Mouse (Mus musculus) lung, adult 18-20 months (tissue): ENCODE results near the gene Tsen34.
A peak's percentile ranks its signal among the peaks of the same experiment; 100 is the strongest.
"Not testable (repeated sequence)": the region's sequence is repeated elsewhere in the genome, so short reads cannot be mapped to it uniquely, and the experiment has no call there.

Experiments used
- DNase-seq, 2 experiments: peaks; one replicate each; pipeline ENCODE4 v3.0.0; 2022; ENCODE audit warnings: mixed read lengths in 2 of 2

Gene Tsen34

DNA sequence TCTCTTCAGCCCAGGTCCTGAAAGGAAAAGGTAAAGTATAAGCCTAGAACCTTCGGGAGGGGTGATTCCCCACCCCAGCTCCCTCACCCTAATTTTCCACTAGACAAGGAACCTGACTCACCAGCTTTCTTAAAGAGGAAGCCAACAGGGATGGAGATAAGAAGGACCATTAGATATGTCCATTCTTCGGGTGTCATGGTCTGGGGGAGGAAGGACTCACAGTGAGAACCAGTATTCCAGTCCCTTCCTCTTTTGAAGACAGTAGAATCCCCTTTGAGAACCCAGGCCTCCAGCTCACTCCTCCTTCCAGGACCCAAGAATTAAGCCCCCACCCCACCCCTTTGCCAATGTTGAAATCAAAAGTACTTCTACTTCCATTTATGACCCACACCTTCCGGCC, 744 bp upstream of the Tsen34 start:
- no peak for DNase-seq

DNA sequence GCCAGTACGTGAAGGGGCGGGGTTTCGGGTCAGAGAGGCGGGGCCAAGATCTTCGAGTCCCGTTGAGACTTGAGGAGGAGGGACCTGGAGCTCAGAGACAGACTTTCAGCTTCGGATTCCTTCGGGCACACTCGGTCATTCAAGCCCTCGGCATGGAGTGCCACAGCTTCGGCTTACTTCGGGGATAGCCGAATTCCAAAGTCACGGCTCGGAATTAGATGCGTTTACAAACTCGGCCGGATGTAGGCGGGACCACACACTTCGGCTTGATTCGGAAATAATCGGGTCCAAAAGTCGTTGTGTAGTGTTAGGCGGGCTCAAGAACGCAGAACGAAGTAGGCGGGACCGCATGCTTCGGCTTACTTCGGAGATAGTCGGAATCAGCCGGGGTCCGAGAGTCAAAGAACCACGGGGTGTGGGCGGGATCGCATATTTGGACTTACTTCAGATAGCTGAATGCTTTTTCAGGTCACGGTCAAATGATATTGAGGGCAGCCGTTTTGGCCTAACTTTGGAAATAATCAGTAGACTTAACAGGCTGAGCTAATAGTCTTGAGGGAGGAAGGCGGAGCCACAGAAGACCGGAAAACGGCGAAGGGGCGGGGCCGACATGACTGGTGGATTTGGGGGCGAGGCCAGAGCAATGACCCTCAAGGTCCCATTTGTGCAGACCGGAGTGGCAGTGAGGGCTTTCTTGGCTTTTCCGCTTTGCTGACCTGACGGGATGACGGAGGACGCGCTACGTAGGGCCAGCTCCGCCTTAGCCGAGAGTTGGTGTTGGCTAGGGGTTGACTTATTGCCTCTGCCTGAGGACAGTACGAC, 535 bp downstream of the Tsen34 start, which contains the start of gene Mboat7:
Gene Mboat7, minus strand, starts transcription at position 537 of the 822 bp plus-strand sequence.
- DNase-seq, result peak; percentile 98

DNA sequence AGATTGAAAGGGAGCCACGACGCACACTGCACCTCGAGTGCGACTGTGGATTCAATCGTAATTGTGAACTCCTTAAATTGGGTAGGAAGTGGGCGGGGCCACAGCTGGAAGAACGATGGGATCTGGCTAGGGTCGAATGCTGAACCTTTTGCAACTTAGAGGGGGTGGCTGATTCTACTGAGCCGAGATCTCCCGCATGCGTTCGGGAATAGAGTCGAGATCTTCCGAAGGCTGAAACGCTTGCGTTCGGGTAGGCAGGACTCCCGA, 1.1 kb downstream of the Tsen34 start:
- DNase-seq, result no peak

DNA sequence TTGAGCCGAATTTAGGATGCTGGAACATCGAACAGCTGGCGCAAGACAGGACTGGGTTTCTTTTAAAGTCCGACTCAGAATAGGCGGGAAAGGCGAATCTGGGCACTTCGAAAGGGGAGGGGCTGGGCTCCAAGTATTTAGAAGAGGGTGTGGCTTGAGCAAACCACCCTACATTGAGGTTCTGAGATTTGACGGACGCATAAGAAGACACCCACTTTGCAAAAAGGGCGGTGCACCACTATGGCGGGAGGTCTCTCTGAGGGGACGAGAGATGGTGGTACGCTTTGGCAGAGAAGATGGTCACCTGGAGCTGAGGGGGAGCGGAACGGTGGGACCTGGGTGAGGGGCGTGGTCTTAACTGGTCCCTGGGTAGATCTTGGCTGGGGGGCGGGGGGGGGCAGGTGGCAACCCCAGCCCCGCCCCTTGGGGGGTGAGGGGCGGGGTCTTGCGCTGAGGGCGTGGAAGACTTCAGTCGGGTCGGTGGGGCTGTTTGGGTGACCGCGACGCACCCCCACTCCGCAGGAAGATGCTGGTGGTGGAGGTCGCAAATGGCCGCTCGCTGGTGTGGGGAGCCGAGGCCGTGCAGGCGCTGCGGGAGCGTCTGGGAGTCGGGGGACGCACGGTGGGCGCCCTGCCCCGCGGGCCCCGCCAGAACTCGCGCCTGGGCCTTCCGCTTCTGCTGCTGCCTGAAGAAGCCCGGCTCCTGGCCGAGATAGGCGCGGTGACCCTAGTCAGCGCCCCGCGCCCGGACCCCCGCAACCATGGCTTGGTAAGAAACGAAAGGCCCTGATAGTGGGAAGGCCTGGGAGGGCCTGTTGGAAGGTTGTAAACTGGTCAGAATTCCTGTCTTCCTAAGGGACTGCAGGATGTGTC, 1.6 kb downstream of the Tsen34 start:
- peak; percentile 83 to 84 for DNase-seq

DNA sequence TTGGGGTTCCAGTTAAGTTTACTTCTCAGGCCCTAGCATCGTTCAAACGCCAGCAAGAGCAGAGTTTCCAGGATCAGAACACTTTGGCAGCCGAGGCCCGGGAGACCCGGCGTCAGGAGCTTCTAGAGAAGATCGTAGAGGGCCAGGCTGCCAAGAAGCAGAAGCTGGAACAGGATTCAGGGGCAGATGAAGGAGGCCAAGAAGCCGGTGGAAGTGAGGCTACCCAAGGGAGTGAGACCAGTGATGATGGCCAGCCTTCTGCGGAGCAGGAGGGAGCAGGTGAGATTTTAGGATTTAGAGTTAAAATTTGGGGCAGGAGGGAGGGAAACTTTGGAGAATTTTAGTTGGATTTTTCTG, 2.3 kb downstream of the Tsen34 start:
- DNase-seq, result not testable (repeated sequence)

DNA sequence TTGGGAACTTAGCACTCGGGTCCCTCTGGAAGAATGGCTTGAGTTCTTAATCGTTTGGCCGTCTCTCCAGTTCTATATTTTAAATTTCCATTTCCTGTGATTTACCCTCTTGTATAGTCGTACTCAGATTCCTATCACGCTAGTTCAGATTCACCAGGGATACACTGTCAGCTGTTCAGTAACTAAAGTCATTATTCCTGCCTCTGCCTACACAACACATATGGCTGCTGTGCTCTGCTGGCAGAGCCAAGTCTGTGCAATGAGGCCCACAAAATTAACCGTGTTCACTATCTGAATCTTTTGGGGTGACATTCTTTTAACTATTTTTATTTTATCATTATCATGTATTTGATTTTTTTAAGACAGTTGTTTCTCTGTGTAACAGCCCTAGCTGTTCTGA, 5.8 kb downstream of the Tsen34 start:
- DNase-seq, result no peak

DNA sequence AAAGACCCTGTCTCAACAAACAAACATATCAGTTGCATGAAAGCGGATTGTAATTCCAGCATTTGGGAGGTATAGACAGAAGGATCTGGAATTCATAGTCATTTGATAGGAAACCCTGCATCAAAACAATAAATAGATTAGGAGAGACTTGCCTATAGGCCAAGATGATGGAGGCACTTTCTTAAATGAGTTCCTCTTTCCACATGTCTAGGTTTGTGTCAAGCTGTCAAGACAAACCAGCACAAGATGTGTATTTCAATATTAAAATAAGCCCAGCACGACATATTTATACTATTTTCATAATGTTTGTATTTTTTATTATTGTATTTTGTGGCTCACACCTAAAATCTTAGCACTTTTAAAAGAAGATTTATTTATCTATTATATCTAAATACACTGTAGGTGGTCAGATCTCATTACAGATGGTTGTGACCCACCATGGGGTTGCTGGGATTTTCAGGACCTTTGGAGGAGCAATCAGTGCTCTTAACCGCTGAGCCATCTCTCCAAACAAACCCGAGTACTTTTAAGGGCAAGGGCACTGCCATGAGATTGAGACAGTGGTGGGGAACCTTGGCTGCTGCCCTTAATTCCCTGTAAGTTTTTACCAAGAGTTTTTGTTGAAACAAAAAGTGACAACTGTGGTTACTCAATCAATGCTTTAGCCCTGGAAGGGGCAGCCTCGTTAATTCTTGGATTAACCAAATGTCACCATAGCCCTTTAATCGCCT, 10.7 kb downstream of the Tsen34 start:
- no peak for DNase-seq

DNA sequence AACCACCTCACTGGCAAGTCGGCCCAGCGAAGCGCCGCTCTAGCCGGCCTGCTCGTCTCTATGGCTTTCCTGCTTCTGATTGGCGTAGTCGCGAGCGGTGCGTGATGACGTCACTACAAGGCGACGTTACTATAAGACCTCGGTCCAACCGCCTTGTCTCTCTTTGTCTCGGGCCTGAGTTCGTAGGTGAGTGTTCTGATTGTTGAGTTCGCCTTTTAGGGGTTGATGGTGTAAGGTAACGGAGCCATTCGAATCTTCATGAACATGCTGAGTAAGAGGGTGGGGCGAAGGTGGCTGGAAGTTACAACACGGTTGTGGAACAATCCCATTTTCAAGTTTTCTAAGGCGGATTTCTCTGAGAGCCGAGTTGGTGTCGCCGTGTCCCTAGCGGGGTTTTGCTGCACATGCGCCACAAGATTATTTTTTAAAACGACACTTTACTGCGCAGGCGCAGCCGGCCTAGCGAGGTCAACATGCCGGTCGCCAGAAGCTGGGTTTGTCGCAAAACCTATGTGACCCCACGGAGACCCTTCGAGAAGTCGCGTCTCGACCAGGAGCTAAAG, 11.3 kb downstream of the Tsen34 start, which contains the start of gene Rps9:
Gene Rps9, plus strand, starts transcription at position 115 of the 563 bp plus-strand sequence.
- peak; percentile 96 to 97 for DNase-seq

DNA sequence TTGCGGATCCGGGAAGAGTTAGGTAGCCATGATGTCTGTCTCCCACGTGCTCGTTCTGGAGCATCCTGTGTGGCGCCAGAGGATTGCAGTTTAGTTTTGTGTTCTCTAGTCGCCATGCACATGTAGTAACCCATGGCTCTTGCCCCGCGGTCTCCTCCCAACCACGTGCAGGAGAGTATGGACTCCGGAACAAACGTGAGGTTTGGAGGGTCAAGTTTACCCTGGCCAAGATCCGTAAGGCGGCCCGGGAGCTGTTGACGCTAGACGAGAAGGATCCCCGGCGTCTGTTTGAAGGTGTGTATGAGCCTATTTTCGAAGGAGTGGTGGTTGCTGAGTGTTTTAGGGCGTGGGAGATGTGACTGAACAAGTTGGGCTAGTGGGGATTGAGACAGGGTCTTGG, 11.8 kb downstream of the Tsen34 start:
- DNase-seq, result no peak

DNA sequence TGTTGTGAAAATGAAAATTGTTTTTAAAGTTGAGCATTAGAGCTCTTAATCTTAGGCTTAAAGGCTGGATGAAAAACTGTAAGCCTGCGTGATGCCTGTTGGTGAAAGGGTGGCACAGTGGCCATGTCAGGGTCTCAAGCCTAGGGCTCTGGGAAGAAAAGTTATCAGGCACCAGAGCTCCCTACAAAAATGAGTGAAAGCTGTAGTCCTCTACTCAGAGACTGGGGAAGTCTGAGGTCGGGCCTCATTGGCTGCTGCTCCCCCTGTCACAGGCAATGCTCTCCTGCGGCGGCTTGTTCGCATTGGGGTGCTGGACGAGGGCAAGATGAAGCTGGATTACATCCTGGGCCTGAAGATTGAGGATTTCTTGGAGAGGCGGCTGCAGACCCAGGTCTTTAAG, 12.8 kb downstream of the Tsen34 start:
- DNase-seq, result not testable (repeated sequence)

DNA sequence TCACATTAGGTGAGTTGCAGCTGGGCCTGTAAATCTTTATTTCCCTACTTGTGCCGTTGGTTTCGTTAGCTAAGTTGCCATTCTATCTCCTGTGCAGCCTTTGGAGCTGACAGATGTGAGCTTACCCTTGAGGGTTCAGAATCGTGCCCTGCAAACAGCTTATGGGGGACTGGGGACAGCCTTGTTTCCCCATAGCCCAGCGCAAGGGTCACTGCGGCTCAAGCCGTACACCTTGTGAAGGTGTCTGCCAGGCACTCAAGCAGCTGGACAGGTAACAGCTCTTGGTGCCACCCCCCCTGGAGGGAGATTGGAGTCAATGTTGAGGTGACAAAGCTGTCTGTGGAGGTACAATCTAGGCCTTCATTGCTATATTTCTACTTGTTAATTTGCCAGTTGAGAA, 13.2 kb downstream of the Tsen34 start:
- DNase-seq, result no peak

DNA sequence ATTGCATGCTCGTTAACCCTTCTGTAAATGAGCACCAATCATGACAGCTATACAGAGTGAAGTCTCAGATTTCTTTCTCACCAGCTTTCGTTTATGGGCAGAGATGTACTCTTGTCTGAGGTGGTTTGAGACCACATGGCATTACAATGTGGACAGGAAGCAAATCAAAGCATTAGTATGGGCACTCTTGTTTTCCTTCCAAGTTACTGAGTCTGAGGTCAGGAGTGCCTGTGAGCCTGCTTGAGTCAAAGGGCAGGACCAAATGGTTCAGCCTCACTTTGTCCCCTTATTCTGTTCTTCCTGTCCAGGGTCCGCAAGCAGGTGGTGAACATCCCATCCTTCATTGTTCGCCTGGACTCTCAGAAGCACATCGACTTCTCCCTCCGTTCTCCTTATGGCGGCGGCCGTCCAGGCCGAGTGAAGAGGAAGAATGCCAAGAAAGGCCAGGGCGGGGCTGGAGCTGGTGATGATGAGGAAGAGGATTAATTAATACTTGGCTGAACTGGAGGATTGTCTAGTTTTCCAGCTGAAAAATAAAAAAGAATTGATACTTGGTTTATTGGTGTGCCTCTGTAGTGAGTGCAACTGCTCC, 13.8 kb downstream of the Tsen34 start:
- no peak for DNase-seq

DNA sequence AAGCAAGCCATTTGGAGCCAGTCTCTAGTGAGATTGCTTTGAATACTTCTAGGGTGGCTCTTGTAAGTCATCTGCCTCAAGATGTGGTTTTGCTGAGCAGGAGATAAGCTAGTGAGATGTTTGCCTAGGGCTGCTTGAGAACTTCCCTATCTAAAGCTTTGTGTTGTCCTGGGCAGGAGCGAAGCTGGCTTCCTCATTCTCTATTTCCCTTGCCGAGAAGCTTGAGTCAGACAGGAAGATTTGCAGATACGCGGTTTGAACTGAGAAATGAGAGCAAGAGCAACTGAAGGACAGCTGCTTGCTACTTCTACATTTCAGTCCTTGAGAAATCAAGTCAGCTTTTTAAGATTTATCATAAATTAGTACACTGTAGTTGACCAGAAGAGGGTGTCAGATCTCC, 14.4 kb downstream of the Tsen34 start:
- DNase-seq, result peak; percentile 33 to 40

DNA sequence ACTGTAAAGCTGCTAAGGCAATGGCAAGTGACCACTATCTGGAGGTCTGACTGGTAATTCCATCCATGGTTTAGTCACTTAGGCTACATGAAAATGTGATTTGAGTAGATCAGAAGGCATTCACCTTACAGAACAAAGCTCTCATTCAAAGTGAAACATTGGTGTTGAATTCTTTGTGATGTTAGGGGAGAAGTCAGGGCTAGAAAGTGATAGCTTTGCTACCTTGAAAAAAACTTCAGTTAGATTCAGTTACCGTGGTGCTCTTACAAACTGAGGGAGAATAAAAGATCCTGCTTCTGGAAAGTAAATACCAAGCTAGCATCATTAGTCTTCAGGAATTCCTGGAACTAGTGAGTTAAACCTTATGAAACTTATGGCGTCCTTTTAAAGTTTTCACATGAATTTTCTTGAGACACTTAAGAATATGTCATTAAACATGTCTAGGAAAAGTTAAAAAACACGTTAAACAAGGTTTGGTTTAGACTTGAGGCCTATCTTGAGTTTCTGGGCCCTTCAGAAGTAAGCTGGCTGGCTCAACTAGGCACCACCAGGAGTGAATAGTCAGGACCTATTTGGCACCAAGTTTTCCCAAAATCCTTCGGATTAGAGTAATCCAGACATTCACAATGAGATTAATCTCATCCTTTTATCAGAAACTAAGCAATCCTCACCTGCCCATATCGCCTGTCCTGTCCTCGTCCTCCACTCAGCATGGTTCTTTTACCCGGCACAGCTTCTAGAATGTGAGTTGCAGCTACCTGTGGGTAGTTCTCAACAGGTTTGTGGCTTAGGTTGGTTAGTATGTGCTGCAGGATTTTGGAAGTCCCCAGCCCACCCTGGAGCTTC, 15.1 kb downstream of the Tsen34 start:
- DNase-seq, result no peak

DNA sequence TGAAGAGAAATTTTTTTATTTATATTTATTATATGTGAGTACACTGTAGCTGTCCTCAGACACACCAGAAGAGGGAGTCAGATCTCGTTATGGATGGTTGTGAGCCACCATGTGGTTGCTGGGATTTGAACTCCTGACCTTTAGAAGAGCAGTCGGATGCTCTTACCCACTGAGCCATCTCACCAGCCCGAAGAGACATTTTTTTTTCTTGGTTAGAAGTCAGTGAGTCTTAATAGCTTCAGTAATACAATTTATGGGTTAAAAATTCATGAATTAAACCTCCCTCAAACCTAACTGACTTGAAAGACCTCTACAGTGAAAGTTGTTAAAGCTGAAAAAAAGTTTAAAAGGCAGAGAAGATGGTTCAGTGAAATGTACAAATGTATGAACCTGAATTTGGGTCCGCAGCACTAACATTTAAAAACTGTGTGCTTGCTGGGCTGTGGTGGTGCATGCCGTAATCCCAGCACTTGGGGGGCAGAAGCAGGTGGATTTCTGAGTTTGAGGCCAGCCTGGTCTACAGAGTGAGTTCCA, 15.9 kb downstream of the Tsen34 start:
- DNase-seq, result not testable (repeated sequence)

DNA sequence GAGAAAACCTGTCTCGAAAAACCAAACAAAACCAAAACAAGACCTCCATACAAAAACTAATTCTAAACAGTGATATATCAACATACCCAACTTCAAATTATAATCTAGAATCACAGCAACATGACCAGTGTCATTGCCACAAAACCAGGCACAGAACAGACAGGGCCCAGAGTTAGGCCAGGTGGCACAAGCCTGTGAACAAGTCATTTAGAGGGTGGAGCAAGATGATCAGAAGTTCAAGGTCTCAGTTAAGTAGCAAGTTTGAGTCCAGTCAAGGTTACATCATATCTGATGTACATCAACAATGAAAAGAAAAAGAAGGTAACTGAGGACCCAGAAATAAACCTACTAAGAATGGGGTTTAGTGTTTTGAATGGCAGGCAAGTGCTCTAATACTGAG, 16.3 kb downstream of the Tsen34 start:
- no peak for DNase-seq

DNA sequence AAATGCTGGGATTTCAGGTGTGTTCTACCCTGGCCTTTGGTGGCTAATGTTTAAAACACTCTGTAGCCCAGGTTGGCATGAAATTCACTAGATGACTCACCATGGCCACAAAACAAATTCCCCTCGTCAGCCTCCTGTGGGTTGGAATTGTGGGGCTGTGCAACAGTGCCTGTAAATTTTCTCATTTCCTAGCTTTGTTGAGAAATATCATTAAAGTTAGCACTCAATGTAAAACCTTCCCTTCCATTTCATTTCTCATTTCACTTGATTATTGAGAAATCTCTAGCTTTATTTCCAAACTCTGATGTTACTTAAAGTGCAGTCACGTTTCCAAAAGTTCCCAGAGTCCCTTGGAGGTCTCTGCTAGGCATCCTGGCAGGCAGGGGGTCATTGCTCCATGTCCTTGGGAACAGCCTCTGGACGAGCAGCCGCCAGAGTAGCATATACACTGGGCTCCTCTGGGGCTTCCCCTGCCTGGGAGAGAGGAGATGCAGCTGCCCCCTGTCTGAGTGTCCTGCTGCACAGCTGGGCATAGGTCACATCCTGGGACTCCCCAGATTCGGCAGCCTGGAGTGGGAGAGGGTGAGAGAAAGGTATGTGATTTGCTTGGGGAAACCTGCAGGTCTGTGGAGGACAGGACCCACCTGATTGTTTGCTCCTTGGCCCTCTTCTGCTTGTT, 19.7 kb downstream of the Tsen34 start:
- no peak for DNase-seq

DNA sequence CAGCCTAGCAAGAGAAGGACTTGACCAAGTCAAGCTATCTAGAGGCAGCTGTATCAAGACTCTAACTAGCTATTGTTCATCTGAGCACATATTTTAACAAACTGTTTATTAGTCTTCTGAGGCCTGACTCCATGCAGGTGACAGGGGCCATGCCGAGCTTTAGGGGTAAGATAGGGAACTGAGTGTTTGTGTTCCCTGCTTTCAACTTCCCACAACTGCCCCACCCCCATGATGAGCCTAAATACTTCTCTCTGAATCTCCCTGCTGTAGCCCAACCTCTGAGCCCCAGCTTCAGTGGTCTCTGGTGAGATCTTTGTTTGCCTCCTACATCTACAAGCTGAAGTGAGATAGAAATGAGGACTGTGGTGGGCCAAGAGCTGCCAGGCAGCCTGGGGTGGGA, 22.6 kb downstream of the Tsen34 start:
- no peak for DNase-seq

DNA sequence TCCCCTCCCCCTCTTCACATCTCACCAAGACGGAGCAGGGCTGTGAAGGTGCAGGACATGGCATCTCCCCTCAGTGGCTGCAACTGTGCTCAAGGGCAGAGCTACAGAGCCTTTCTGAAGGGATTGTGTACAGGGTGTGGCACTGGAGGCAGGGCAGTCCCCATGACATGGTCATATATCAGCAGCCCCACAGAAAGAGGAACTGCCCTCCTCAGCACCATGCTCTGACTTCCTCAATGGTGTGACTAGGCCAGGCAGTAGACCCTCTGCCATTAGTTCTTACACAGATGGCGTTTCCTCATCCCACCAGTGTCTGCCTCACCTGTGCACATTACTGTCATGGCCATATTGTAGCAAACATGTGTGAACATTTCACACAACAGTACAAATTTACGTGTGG, 27.6 kb downstream of the Tsen34 start, which contains the start of gene Pirb:
Gene Pirb, minus strand, starts transcription at position 124 of the 400 bp plus-strand sequence.
- not testable (repeated sequence) for DNase-seq

DNA sequence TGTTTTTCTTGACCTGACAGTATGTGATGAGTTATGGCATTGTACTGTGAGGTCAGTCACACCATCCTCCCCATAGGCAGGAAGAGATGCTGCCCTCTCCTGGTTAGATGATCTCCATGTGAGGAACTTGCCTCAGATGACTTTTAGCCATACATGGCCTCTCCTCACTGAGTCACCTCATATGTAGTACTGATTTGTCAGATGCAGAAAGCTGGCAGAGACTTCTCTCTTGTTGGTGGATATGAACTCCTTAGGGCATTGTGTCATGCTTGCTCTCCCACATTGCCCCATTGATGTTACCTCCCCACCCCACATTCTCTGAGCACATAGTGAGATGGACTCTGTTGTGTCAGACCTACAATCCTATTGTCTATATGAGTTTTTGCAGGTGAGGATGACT, 32.8 kb downstream of the Tsen34 start:
- DNase-seq, result not testable (repeated sequence)

DNA sequence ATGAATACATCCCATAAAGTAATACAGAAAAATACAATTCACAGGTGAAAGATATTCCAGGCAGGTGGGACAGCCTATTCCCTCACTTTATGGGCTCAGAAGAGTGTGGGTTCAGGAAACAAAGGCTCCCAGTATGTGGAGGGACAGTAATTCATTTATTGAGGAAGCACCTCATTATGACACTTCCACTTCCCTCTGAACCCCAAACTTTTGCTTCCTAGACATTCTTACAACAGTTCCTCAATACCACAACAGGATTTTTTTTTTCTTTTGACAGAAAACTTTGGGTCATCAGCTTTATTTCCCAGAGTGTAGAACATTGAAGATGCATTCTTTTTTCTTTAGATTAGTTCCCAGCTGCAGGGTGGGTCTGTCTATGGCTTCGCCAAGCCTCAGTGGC, 40.0 kb downstream of the Tsen34 start:
- DNase-seq, result not testable (repeated sequence)
